Comparison of ENCODE assay signal across 26 mouse cellular contexts in genomic region chr14:39944708-39945107, GRCm38 (mm10).
DNase-seq lines count a peak whose midpoint lies in the region; ATAC-seq lines count a peak whose summit lies in the region.
"Had no signal": no experiment of that assay in that cellular context is flagged by ENCODE, and none has a peak within 500 bp of the region (broad histone marks: within the 10 kb centered on the region; RNA-seq: fewer than 3 reads in every experiment).

No protein-coding gene starts in this region.

- DNase-seq in cerebellum, postnatal 10 days, result peak; percentile 13 to 17
- DNase-seq in cerebellum, adult 11-12 months, result no peak
- peak; percentile 1 for DNase-seq in hindbrain, embryonic 11.5 days (ENCODE audit: low spot score)
- DNase-seq in retina, embryonic 14.5 days (ENCODE audit: low spot score), result peak; percentile 88
- no peak for DNase-seq in gastrocnemius, postnatal 14 days
- no peak for DNase-seq in left cerebral cortex, postnatal 36 days (ENCODE audit: low spot score in 2 of 2)
- DNase-seq in lung, postnatal 36 days, result no peak
- DNase-seq: adrenal gland, postnatal 10 days; adrenal gland, postnatal 36 days; cerebellum, adult 11 months; cerebellum, adult 9-10 months; cerebellum, postnatal 36 days; gastrocnemius, postnatal 10 days; heart, adult 11 months; kidney, adult 18-20 months had no signal

- no peak overlapping the region for H3K4me2 ChIP-seq in hindbrain, embryonic 11.5 days (replicated peaks; ENCODE audit: low read depth, low read length)
- no peak overlapping the region for H3K4me2 ChIP-seq in hindbrain, embryonic 12.5 days (replicated peaks)
- H3K4me2 ChIP-seq: embryonic facial prominence, embryonic 12.5 days; forebrain, embryonic 12.5 days; forebrain, embryonic 15.5 days; heart, embryonic 11.5 days; hindbrain, embryonic 14.5 days had no signal

- ATAC-seq in hindbrain, embryonic 11.5 days (ENCODE audit: low FRiP score), result no peak
- ATAC-seq in hindbrain, embryonic 12.5 days (ENCODE audit: low FRiP score), result no peak
- ATAC-seq: activated CD4-positive, CD25-positive, alpha-beta regulatory T cell, adult 4 months; forebrain, embryonic 15.5 days; hindbrain, postnatal 0 days; inflammation-experienced regulatory T-cells, adult 6 months; intestine, embryonic 16.5 days had no signal

- H3K36me3 ChIP-seq in hindbrain, embryonic 11.5 days (ENCODE audit: control insufficient read depth, insufficient read depth, low read length), result no peaks in the 10 kb centered on the region
- no peaks in the 10 kb centered on the region for H3K36me3 ChIP-seq in hindbrain, embryonic 12.5 days
- H3K36me3 ChIP-seq: embryonic facial prominence, embryonic 12.5 days; forebrain, embryonic 12.5 days; forebrain, embryonic 15.5 days had no signal

- WGBS in hindbrain, embryonic 11.5 days, result 76% methylated on average over 1 of the region's 1 CpGs
- WGBS in hindbrain, embryonic 12.5 days, result 60% methylated on average over 1 of the region's 1 CpGs

- no peak overlapping the region for H3K4me3 ChIP-seq in hindbrain, embryonic 11.5 days (ENCODE audit: low read depth, low read length)
- H3K4me3 ChIP-seq in hindbrain, embryonic 12.5 days, result no peak overlapping the region
- H3K4me3 ChIP-seq: embryonic facial prominence, embryonic 12.5 days; erythroblast, embryonic 14.5 days; forebrain, embryonic 12.5 days; forebrain, embryonic 15.5 days had no signal

- intact Hi-C loops in gastrocnemius, postnatal 14 days (cut with DNase I; ENCODE audit: low total_unique reads), result no loop called here
- intact Hi-C loops in left cerebral cortex, postnatal 36 days (cut with DNase I), result no loop called here

- no peaks in the 10 kb centered on the region for H3K27me3 ChIP-seq in hindbrain, embryonic 11.5 days (ENCODE audit: control insufficient read depth, insufficient read depth, low read length)
- H3K27me3 ChIP-seq in hindbrain, embryonic 12.5 days, result no peaks in the 10 kb centered on the region
- H3K27me3 ChIP-seq: embryonic facial prominence, embryonic 12.5 days; forebrain, embryonic 12.5 days; forebrain, embryonic 15.5 days had no signal

- no peaks in the 10 kb centered on the region for H3K4me1 ChIP-seq in hindbrain, embryonic 11.5 days (replicated peaks; ENCODE audit: control insufficient read depth, insufficient read depth, low read length)
- H3K4me1 ChIP-seq in hindbrain, embryonic 12.5 days, result no peaks in the 10 kb centered on the region
- H3K4me1 ChIP-seq: embryonic facial prominence, embryonic 12.5 days; forebrain, embryonic 12.5 days; forebrain, embryonic 15.5 days had no signal

- no peaks in the 10 kb centered on the region for H3K9me3 ChIP-seq in hindbrain, embryonic 11.5 days (ENCODE audit: control insufficient read depth, low read length)
- H3K9me3 ChIP-seq in hindbrain, embryonic 12.5 days (replicated peaks), result no peaks in the 10 kb centered on the region
- H3K9me3 ChIP-seq: embryonic facial prominence, embryonic 12.5 days; forebrain, embryonic 12.5 days; forebrain, embryonic 15.5 days had no signal

- H3K9ac ChIP-seq in hindbrain, embryonic 11.5 days (ENCODE audit: low read depth, low read length), result no peak overlapping the region
- H3K9ac ChIP-seq in hindbrain, embryonic 12.5 days, result no peak overlapping the region
- H3K9ac ChIP-seq: embryonic facial prominence, embryonic 12.5 days; forebrain, embryonic 12.5 days; forebrain, embryonic 15.5 days; hindbrain, embryonic 14.5 days had no signal

- no peak overlapping the region for H3K27ac ChIP-seq in hindbrain, embryonic 11.5 days (ENCODE audit: low read depth, low read length)
- H3K27ac ChIP-seq in hindbrain, embryonic 12.5 days, result no peak overlapping the region
- H3K27ac ChIP-seq: embryonic facial prominence, embryonic 12.5 days; forebrain, embryonic 12.5 days; forebrain, embryonic 15.5 days; hindbrain, embryonic 14.5 days; hindbrain, postnatal 0 days had no signal

Comparison
In these comparisons a context has a peak if more than half of its experiments do, and no peak if none do; other contexts are left out.
1. DNase-seq: peak in cerebellum, postnatal 10 days (2 of 2), hindbrain, embryonic 11.5 days (single experiment) and retina, embryonic 14.5 days (single experiment); none in cerebellum, adult 11-12 months (single experiment), gastrocnemius, postnatal 14 days (single experiment), left cerebral cortex, postnatal 36 days (0 of 2) and lung, postnatal 36 days (single experiment).